Mouse (Mus musculus): ENCODE measurements around the gene Trpc6. TPM values are rescaled to one million over a fixed set of nuclear protein-coding genes. Genes with fewer than 3 reads are reported as not detected.

Gene Trpc6
- polyA plus RNA-seq, 1 experiment = 0.13 TPM

- Histone ChIP-seq H3K4me3 (ENCODE audit: insufficient read depth, low read depth, low read length) (no peak overlapping the region), H3K4me1 (ENCODE audit: control insufficient read depth, insufficient read depth, low read length) (no peaks in the 10 kb centered on the region), H3K27me3 (replicated peaks; ENCODE audit: control insufficient read depth, insufficient read depth, low read length) (no peaks in the 10 kb centered on the region; the same call in 1 of the 2 replicates), H3K36me3 (ENCODE audit: control insufficient read depth, insufficient read depth, low read length) (no peaks in the 10 kb centered on the region), H3K27ac (ENCODE audit: insufficient read depth, low read depth, low read length) (no peak overlapping the region)
- no peak for DNase-seq
- TF ChIP-seq POLR2A (IDR thresholded peaks at IDR 0.05; ENCODE audit: low read depth, low read length) = no peak
- TF ChIP-seq CTCF (conservative IDR thresholded peaks at IDR 0.05; ENCODE audit: insufficient read depth, insufficient read length, low read depth, low read length) = no peak
Observed at GRCm38 (mm10) chr9:8606816-8607491, 63.0 kb downstream of the Trpc6 start.

GRCm38 (mm10) chr9:8634344-8634743 lies 90.4 kb downstream of the Trpc6 start:
- Histone ChIP-seq H3K27ac (ENCODE audit: insufficient read depth, low read depth, low read length) (no peak overlapping the region), H3K4me3 (ENCODE audit: insufficient read depth, low read depth, low read length) (no peak overlapping the region), H3K4me1 (ENCODE audit: control insufficient read depth, insufficient read depth, low read length) (no peaks in the 10 kb centered on the region), H3K36me3 (ENCODE audit: control insufficient read depth, insufficient read depth, low read length) (no peaks in the 10 kb centered on the region), H3K27me3 (replicated peaks; ENCODE audit: control insufficient read depth, insufficient read depth, low read length) (no peaks in the 10 kb centered on the region)
- no peak for DNase-seq
- TF ChIP-seq POLR2A (IDR thresholded peaks at IDR 0.05; ENCODE audit: low read depth, low read length) (no peak), CTCF (conservative IDR thresholded peaks at IDR 0.05; ENCODE audit: insufficient read depth, insufficient read length, low read depth, low read length) (no peak)
- 37% methylated on average over 2 of the region's 2 CpGs for WGBS

- no peak for TF ChIP-seq POLR2A (IDR thresholded peaks at IDR 0.05; ENCODE audit: low read depth, low read length)
- TF ChIP-seq CTCF (conservative IDR thresholded peaks at IDR 0.05; ENCODE audit: insufficient read depth, insufficient read length, low read depth, low read length) = no peak
- Histone ChIP-seq H3K4me1 (ENCODE audit: control insufficient read depth, insufficient read depth, low read length) (no peaks in the 10 kb centered on the region), H3K4me3 (ENCODE audit: insufficient read depth, low read depth, low read length) (no peak overlapping the region), H3K27me3 (replicated peaks; ENCODE audit: control insufficient read depth, insufficient read depth, low read length) (no peaks in the 10 kb centered on the region), H3K36me3 (ENCODE audit: control insufficient read depth, insufficient read depth, low read length) (no peaks in the 10 kb centered on the region), H3K27ac (ENCODE audit: insufficient read depth, low read depth, low read length) (no peak overlapping the region)
- no peak for DNase-seq
- WGBS = 76% methylated on average over 5 of the region's 5 CpGs
Observed at GRCm38 (mm10) chr9:8643453-8643852, 99.5 kb downstream of the Trpc6 start.

- H3K27ac ChIP-seq (ENCODE audit: insufficient read depth, low read depth, low read length) = no peak overlapping the region
- no peaks in the 10 kb centered on the region for H3K27me3 ChIP-seq (replicated peaks; ENCODE audit: control insufficient read depth, insufficient read depth, low read length)
- no peaks in the 10 kb centered on the region for H3K36me3 ChIP-seq (ENCODE audit: control insufficient read depth, insufficient read depth, low read length)
- no peak overlapping the region for H3K4me3 ChIP-seq (ENCODE audit: insufficient read depth, low read depth, low read length)
- TF ChIP-seq CTCF (conservative IDR thresholded peaks at IDR 0.05; ENCODE audit: insufficient read depth, insufficient read length, low read depth, low read length) = no peak
- no peak for TF ChIP-seq POLR2A (IDR thresholded peaks at IDR 0.05; ENCODE audit: low read depth, low read length)
- H3K4me1 ChIP-seq (ENCODE audit: control insufficient read depth, insufficient read depth, low read length) = no peaks in the 10 kb centered on the region
- DNase-seq = no peak
Observed at GRCm38 (mm10) chr9:8655347-8655746, 111.4 kb downstream of the Trpc6 start.

GRCm38 (mm10) chr9:8672944-8673343 lies 129.0 kb downstream of the Trpc6 start:
- no peak overlapping the region for H3K27ac ChIP-seq (ENCODE audit: insufficient read depth, low read depth, low read length)
- TF ChIP-seq POLR2A (IDR thresholded peaks at IDR 0.05; ENCODE audit: low read depth, low read length) (no peak), CTCF (conservative IDR thresholded peaks at IDR 0.05; ENCODE audit: insufficient read depth, insufficient read length, low read depth, low read length) (no peak)
- DNase-seq = no peak
- H3K4me1 ChIP-seq (ENCODE audit: control insufficient read depth, insufficient read depth, low read length) = no peaks in the 10 kb centered on the region
- no peaks in the 10 kb centered on the region for H3K36me3 ChIP-seq (ENCODE audit: control insufficient read depth, insufficient read depth, low read length)
- no peaks in the 10 kb centered on the region for H3K27me3 ChIP-seq (replicated peaks; ENCODE audit: control insufficient read depth, insufficient read depth, low read length)
- 60% methylated on average over 1 of the region's 1 CpGs for WGBS
- H3K4me3 ChIP-seq (ENCODE audit: insufficient read depth, low read depth, low read length) = no peak overlapping the region

- TF ChIP-seq POLR2A (IDR thresholded peaks at IDR 0.05; ENCODE audit: low read depth, low read length) (no peak), CTCF (conservative IDR thresholded peaks at IDR 0.05; ENCODE audit: insufficient read depth, insufficient read length, low read depth, low read length) (no peak)
- Histone ChIP-seq H3K36me3 (ENCODE audit: control insufficient read depth, insufficient read depth, low read length) (no peaks in the 10 kb centered on the region), H3K27me3 (replicated peaks; ENCODE audit: control insufficient read depth, insufficient read depth, low read length) (no peaks in the 10 kb centered on the region), H3K4me3 (ENCODE audit: insufficient read depth, low read depth, low read length) (no peak overlapping the region), H3K4me1 (ENCODE audit: control insufficient read depth, insufficient read depth, low read length) (no peaks in the 10 kb centered on the region), H3K27ac (ENCODE audit: insufficient read depth, low read depth, low read length) (no peak overlapping the region)
- DNase-seq = peak; percentile 2
- WGBS = 61% methylated on average over 1 of the region's 1 CpGs
Observed at GRCm38 (mm10) chr9:8676607-8677006, 132.7 kb downstream of the Trpc6 start.

- TF ChIP-seq POLR2A (IDR thresholded peaks at IDR 0.05; ENCODE audit: low read depth, low read length) = no peak
- TF ChIP-seq CTCF (conservative IDR thresholded peaks at IDR 0.05; ENCODE audit: insufficient read depth, insufficient read length, low read depth, low read length) = no peak
- Histone ChIP-seq H3K27me3 (replicated peaks; ENCODE audit: control insufficient read depth, insufficient read depth, low read length) (no peaks in the 10 kb centered on the region), H3K36me3 (ENCODE audit: control insufficient read depth, insufficient read depth, low read length) (no peaks in the 10 kb centered on the region), H3K4me3 (ENCODE audit: insufficient read depth, low read depth, low read length) (no peak overlapping the region), H3K4me1 (ENCODE audit: control insufficient read depth, insufficient read depth, low read length) (no peaks in the 10 kb centered on the region), H3K27ac (ENCODE audit: insufficient read depth, low read depth, low read length) (no peak overlapping the region)
- 71% methylated on average over 2 of the region's 2 CpGs for WGBS
- DNase-seq = no peak
Observed at GRCm38 (mm10) chr9:8693177-8693576, 149.2 kb downstream of the Trpc6 start.
